Comparison of ENCODE assay signal across 19 mouse cellular contexts in genomic region chr11:19890700-19891406, GRCm38 (mm10). TPM values are rescaled to one million over a fixed set of nuclear protein-coding genes. Genes with fewer than 3 reads are reported as not detected.
DNase-seq lines count a peak whose midpoint lies in the region; TF ChIP-seq lines count a peak whose summit lies in the region.
"Had no signal": no experiment of that assay in that cellular context is flagged by ENCODE, and none has a peak within 500 bp of the region (broad histone marks: within the 10 kb centered on the region; RNA-seq: fewer than 3 reads in every experiment).

No protein-coding gene starts in this region.

- peaks cover 37% of the 10 kb centered on the region for H3K4me1 ChIP-seq in megakaryocyte, embryonic 14.5 days
- H3K4me1 ChIP-seq: forebrain, embryonic 15.5 days; heart, embryonic 12.5 days; hindbrain, embryonic 12.5 days; limb, embryonic 15.5 days; liver, embryonic 15.5 days; neural tube, embryonic 12.5 days had no signal

- H3K4me3 ChIP-seq in megakaryocyte, embryonic 14.5 days (replicated peaks): peak overlapping the region; percentile 38
- H3K4me3 ChIP-seq: forebrain, embryonic 15.5 days; heart, embryonic 12.5 days; hindbrain, embryonic 12.5 days; limb, embryonic 15.5 days; liver, embryonic 15.5 days; neural tube, embryonic 12.5 days had no signal

- H3K36me3 ChIP-seq in megakaryocyte, embryonic 14.5 days (replicated peaks; ENCODE audit: low read length): no peaks in the 10 kb centered on the region
- H3K36me3 ChIP-seq: forebrain, embryonic 15.5 days; heart, embryonic 12.5 days; hindbrain, embryonic 12.5 days; limb, embryonic 15.5 days; liver, embryonic 15.5 days; neural tube, embryonic 12.5 days had no signal

- peak; percentile 12 for DNase-seq in embryo, embryonic 10 days (ENCODE audit: low spot score)
- no peak for DNase-seq in embryo, embryonic 11 days
- peak; percentile 8 for DNase-seq in lung, postnatal 10 days
- DNase-seq in lung, postnatal 36 days: no peak
- peak; percentile 26 for DNase-seq in brain, embryonic 14.5 days (ENCODE audit: low read depth)
- no peak for DNase-seq in gastrocnemius, postnatal 25 days
- no peak for DNase-seq in thymus, postnatal 0 days (ENCODE audit: low spot score)
- DNase-seq: adrenal gland, adult 2 months; cerebellum, adult 9-10 months; heart, postnatal 14 days; kidney, adult 11 months; kidney, postnatal 10 days had no signal

- H3K27me3 ChIP-seq in megakaryocyte, embryonic 14.5 days (replicated peaks): no peaks in the 10 kb centered on the region
- H3K27me3 ChIP-seq: forebrain, embryonic 15.5 days; heart, embryonic 12.5 days; hindbrain, embryonic 12.5 days; limb, embryonic 15.5 days; liver, embryonic 15.5 days; neural tube, embryonic 12.5 days had no signal

- no peak for TF ChIP-seq CTCF in brain, embryonic 14.5 days (IDR thresholded peaks at IDR 0.05; ENCODE audit: borderline replicate concordance, extremely low read depth, insufficient read depth, insufficient read length)

- H3K9me3 ChIP-seq in megakaryocyte, embryonic 14.5 days: peaks cover 16% of the 10 kb centered on the region
- H3K9me3 ChIP-seq: forebrain, embryonic 15.5 days; heart, embryonic 12.5 days; hindbrain, embryonic 12.5 days; limb, embryonic 15.5 days; liver, embryonic 15.5 days; neural tube, embryonic 12.5 days had no signal

- no peak for TF ChIP-seq POLR2A in brain, embryonic 14.5 days (IDR thresholded peaks at IDR 0.05; ENCODE audit: borderline replicate concordance, extremely low read depth, insufficient read depth, insufficient read length, poor library complexity, severe bottlenecking)

RNA-seq across cellular contexts. Expression of gene Spred2, which starts 33.3 kb away (rescaled TPM):
- polyA plus RNA-seq in brain, embryonic 14.5 days (2012; rRNA removed): 15.7 and 22.4 TPM in 2 replicates
- polyA plus RNA-seq in megakaryocyte, embryonic 14.5 days (2012; ENCODE audit: insufficient read depth, low replicate concordance): 25.4 and 51.5 TPM in 2 replicates
- 1 to 10 TPM; 7.2 to 7.6 TPM for total RNA-seq in gastrocnemius, postnatal 25 days (2021)
- 5.5 and 6.4 TPM in 2 replicates for polyA plus RNA-seq in thymus, postnatal 0 days (2015; fragmentation: Nextera tagmentation; extraction: Ambion mirVana)

Comparison
In these comparisons a context has a peak if more than half of its experiments do, and no peak if none do; other contexts are left out.
1. DNase-seq: peak in embryo, embryonic 10 days (single experiment), lung, postnatal 10 days (single experiment) and brain, embryonic 14.5 days (single experiment); none in embryo, embryonic 11 days (single experiment), lung, postnatal 36 days (single experiment), gastrocnemius, postnatal 25 days (single experiment) and thymus, postnatal 0 days (single experiment).